Mouse (Mus musculus): Measurements from ENCODE around the gene Gm45717. TPM values are rescaled to one million over a fixed set of nuclear protein-coding genes. Genes with fewer than 3 reads are reported as not detected.

The Gm45717 gene
- total and polyA plus RNA-seq, 3 experiments = not detected

DNA sequence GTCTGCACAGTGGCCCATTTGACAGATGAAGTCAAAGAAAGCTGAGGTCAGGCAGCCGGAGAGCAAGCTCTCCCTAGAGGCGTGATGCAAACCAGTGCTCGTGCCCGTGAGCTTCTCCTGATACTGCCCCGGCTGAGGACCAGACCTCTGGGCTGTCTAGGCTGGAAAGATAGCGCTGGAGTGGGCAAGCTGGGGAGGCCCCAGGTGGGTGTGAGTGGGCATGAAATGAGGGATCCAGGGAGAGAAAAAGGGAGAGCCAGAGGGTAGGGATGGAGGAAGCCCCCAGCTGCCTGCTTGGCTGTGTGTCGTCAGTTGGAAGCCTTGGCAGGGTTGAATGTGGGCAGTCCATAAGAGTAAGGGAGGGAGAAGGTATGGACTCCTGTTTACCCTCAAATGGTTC, 11.5 kb downstream of the Gm45717 start:
- Histone ChIP-seq H3K9ac (ENCODE audit: low read depth, low read length) (no peak overlapping the region), H3K4me3 (no peak overlapping the region), H3K36me3 (ENCODE audit: control insufficient read depth, insufficient read depth, low read length) (no peaks in the 10 kb centered on the region; the same call in 1 of the 2 replicates), H3K27ac (no peak overlapping the region), H3K79me2 (replicated peaks; ENCODE audit: control insufficient read depth, insufficient read depth, low read length) (no peaks in the 10 kb centered on the region), H3K27me3 (ENCODE audit: control insufficient read depth, insufficient read depth, low read length) (no peaks in the 10 kb centered on the region), H3K4me1 (ENCODE audit: control insufficient read depth, insufficient read depth, low read length) (peaks cover 32% of the 10 kb centered on the region)
- DNase-seq = no peak
- 79% methylated on average over 7 of the region's 7 CpGs for WGBS
- TF ChIP-seq EP300 (IDR thresholded peaks at IDR 0.05; ENCODE audit: insufficient read depth, low read depth, low read length) = no peak
- no peak for TF ChIP-seq CTCF (IDR thresholded peaks at IDR 0.05)
- TF ChIP-seq POLR2A (IDR thresholded peaks at IDR 0.05; ENCODE audit: insufficient read depth, low read depth, low read length) = no peak
- intact Hi-C loops (cut with DNase I) = loop anchor here (5.0 kb wide), 1 partner anchor 248 kb away; the partner anchor contains the start of genes Hras and Lrrc56

DNA sequence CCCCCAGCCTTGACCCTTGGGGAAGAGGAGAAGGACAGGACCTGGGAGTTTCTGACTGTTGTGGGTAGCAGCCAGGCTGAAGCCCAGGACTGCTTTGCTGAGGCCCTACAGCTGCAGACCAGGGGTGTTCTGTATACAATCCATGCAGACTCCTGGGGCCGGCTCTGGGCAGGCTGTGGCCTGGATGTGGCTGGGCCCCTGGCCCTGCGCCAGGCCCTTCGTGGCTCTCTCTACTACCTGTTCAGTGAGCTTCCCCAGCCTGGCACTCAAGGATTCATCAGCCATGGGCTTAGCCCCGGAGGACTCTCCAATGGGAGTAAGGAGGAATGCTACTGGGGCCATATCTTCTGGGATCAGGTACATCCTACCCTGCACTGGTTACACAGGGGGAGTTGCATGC, 12.4 kb downstream of the Gm45717 start:
- no peak overlapping the region for H3K4me3 ChIP-seq
- WGBS = 82% methylated on average over 4 of the region's 4 CpGs
- no peak for DNase-seq

DNA sequence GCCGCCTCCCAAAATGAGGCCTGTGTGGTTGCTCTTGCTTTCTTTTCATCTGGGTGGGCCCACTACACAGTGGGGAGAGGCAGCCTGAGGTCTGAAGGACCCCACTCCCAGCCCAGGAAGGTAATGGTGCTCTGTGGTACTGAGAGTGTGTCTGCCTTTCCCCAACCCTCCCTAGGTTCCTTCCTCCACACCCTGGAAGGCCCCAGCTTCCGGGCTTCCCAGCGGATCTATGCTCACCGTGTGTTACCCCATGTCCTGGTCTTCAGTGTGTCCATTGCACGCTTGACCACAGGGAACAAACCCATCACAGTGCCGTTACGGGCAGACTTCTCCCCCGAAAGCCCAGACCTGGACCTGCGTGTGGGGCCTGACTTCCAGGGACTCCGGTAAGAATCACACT, 12.9 kb downstream of the Gm45717 start:
- Histone ChIP-seq H3K27ac (peak overlapping the region; percentile 97), H3K4me3 (no peak overlapping the region)

More for the DNA sequence above, 12.4 kb downstream of the Gm45717 start:
- peaks cover 29% of the 10 kb centered on the region for H3K4me1 ChIP-seq (ENCODE audit: control insufficient read depth, insufficient read depth, low read length)
- H3K36me3 ChIP-seq (ENCODE audit: control insufficient read depth, insufficient read depth, low read length) = no peaks in the 10 kb centered on the region
- peak overlapping the region; percentile 33 for H3K27ac ChIP-seq
- intact Hi-C loops (cut with DNase I) = loop anchor here (5.0 kb wide), 1 partner anchor 249 kb away; the partner anchor contains the start of genes Hras and Lrrc56
- H3K79me2 ChIP-seq (replicated peaks; ENCODE audit: control insufficient read depth, insufficient read depth, low read length) = no peaks in the 10 kb centered on the region
- H3K27me3 ChIP-seq (ENCODE audit: control insufficient read depth, insufficient read depth, low read length) = no peaks in the 10 kb centered on the region
- H3K9ac ChIP-seq (ENCODE audit: low read depth, low read length) = no peak overlapping the region
- no peak for TF ChIP-seq CTCF (IDR thresholded peaks at IDR 0.05)
- TF ChIP-seq POLR2A (IDR thresholded peaks at IDR 0.05; ENCODE audit: insufficient read depth, low read depth, low read length) = no peak
- no peak for TF ChIP-seq EP300 (IDR thresholded peaks at IDR 0.05; ENCODE audit: insufficient read depth, low read depth, low read length)

DNA sequence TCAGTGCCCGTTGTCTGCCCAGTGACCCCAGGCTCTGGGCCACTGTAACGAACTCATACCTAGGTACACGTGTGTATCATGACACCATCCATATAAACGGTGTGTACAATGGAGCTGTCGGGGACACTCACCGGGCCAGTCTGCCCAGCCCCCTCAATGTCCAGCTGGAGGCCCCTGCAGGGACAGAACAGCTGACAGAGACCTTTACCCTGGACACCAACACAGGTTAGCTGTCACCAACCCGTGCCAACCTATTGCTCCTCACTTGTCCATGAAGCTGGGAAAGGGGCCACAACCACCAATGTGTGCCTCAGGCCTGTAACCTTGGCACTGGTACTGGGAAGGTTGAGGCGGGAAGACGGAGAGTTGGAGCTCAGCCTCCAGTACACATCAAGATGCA, 13.4 kb downstream of the Gm45717 start:
- peak overlapping the region; percentile 82 for H3K9ac ChIP-seq (ENCODE audit: low read depth, low read length)
- peak overlapping the region; percentile 66 for H3K4me3 ChIP-seq
- no peaks in the 10 kb centered on the region for H3K27me3 ChIP-seq (ENCODE audit: control insufficient read depth, insufficient read depth, low read length)
- intact Hi-C loops (cut with DNase I) = loop anchor here (1.0 to 5.0 kb wide), 2 partner anchors 11 to 250 kb away; partner anchors contain the start of genes Hras and Lrrc56
- H3K27ac ChIP-seq = peak overlapping the region; percentile 97
- peaks cover 19% of the 10 kb centered on the region for H3K4me1 ChIP-seq (ENCODE audit: control insufficient read depth, insufficient read depth, low read length)
- TF ChIP-seq CTCF (IDR thresholded peaks at IDR 0.05) (no peak), POLR2A (IDR thresholded peaks at IDR 0.05; ENCODE audit: insufficient read depth, low read depth, low read length) (no peak), EP300 (IDR thresholded peaks at IDR 0.05; ENCODE audit: insufficient read depth, low read depth, low read length) (no peak)
- H3K79me2 ChIP-seq (replicated peaks; ENCODE audit: control insufficient read depth, insufficient read depth, low read length) = no peaks in the 10 kb centered on the region
- no peaks in the 10 kb centered on the region for H3K36me3 ChIP-seq (ENCODE audit: control insufficient read depth, insufficient read depth, low read length)
- DNase-seq = peak; percentile 44 to 58
- WGBS = 42% methylated on average over 9 of the region's 9 CpGs

More for the DNA sequence above, 12.9 kb downstream of the Gm45717 start:
- no peaks in the 10 kb centered on the region for H3K79me2 ChIP-seq (replicated peaks; ENCODE audit: control insufficient read depth, insufficient read depth, low read length)
- no peaks in the 10 kb centered on the region for H3K36me3 ChIP-seq (ENCODE audit: control insufficient read depth, insufficient read depth, low read length)
- H3K27me3 ChIP-seq (ENCODE audit: control insufficient read depth, insufficient read depth, low read length) = no peaks in the 10 kb centered on the region
- peak in 1 of 2 experiments; percentile 37 for DNase-seq
- 78% methylated on average over 10 of the region's 10 CpGs for WGBS
- H3K9ac ChIP-seq (ENCODE audit: low read depth, low read length) = no peak overlapping the region
- intact Hi-C loops (cut with DNase I) = loop anchor here (1.0 to 5.0 kb wide), 2 partner anchors 10 to 249 kb away; partner anchors contain the start of genes Hras and Lrrc56
- TF ChIP-seq EP300 (IDR thresholded peaks at IDR 0.05; ENCODE audit: insufficient read depth, low read depth, low read length) = no peak
- no peak for TF ChIP-seq POLR2A (IDR thresholded peaks at IDR 0.05; ENCODE audit: insufficient read depth, low read depth, low read length)
- no peak for TF ChIP-seq CTCF (IDR thresholded peaks at IDR 0.05)
- H3K4me1 ChIP-seq (ENCODE audit: control insufficient read depth, insufficient read depth, low read length) = peaks cover 24% of the 10 kb centered on the region

DNA sequence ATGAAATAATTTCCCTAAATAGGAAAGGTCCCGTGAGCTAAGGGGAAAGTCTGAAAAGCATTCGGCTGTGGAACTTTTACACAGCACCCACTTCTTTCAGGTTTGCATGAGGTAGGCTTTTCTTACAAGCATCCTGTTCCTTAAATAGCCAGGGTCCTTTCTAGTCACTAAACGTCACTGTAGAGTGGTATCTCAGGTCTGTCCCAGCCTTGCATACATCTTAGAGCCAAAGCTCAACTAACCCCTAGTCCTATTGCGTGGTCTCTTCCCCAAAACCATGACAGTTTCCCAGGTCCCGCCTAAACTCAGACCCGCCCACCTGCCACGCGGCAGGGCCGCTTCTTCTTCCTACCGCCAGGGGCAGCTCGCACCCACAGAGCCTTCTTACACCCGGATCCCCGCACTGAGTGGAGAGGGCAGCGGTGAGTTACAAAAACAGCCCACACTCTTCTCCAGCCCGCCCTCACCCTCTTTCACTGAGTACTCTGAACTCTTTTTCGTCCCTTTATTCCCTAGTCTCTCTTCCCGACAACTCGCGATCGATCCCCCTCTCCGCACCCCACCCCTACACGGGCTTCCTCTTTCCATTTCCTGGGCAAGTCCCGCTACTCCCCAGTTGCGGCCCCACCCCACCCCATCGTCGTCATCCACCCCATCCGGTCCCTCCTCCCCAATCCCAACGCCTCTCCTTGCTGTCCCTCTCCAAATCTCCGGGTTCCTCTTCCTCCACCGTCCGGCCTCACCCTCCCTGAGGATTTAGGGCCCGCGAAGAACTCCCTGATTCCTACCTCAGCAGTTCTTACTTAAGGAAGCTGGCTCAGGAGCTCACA, 14.3 kb downstream of the Gm45717 start, which contains the start of gene Pgghg:
Pgghg (plus strand) TSS at position 170 of the 830 bp plus-strand sequence.
- 2% methylated on average over 33 of the region's 33 CpGs for WGBS
- peak; percentile 92 for TF ChIP-seq POLR2A (IDR thresholded peaks at IDR 0.05; ENCODE audit: insufficient read depth, low read depth, low read length)
- peak; percentile 94 for TF ChIP-seq CTCF (IDR thresholded peaks at IDR 0.05)
- peak; percentile 10; the same call in 1 of the 2 replicates for TF ChIP-seq EP300 (IDR thresholded peaks at IDR 0.05; ENCODE audit: insufficient read depth, low read depth, low read length)

More for the DNA sequence above, 14.3 kb downstream of the Gm45717 start, which contains the start of gene Pgghg:
- peak within 1 kb of the TSS; percentile 97 for H3K27ac ChIP-seq
- H3K4me3 ChIP-seq = peak within 1 kb of the TSS; percentile 66
- peaks cover 13% of the 10 kb centered on the region for H3K4me1 ChIP-seq (ENCODE audit: control insufficient read depth, insufficient read depth, low read length)
- H3K79me2 ChIP-seq (replicated peaks; ENCODE audit: control insufficient read depth, insufficient read depth, low read length) = no peaks in the 10 kb centered on the region
- intact Hi-C loops (cut with DNase I) = loop anchor here (1.0 to 5.0 kb wide), 6 partner anchors 12 to 251 kb away; partner anchors contain the start of genes Hras and Lrrc56
- no peaks in the 10 kb centered on the region for H3K36me3 ChIP-seq (ENCODE audit: control insufficient read depth, insufficient read depth, low read length)
- no peaks in the 10 kb centered on the region for H3K27me3 ChIP-seq (ENCODE audit: control insufficient read depth, insufficient read depth, low read length)
- DNase-seq = peak; percentile 90 to 92
- peak within 1 kb of the TSS; percentile 82 for H3K9ac ChIP-seq (ENCODE audit: low read depth, low read length)
